Mouse (Mus musculus) liver, postnatal 0 days (tissue): ENCODE data around the gene BC024978. TPM values are rescaled to one million over a fixed set of nuclear protein-coding genes. Genes with fewer than 3 reads are reported as not detected.

Experiments used
- ATAC-seq: fragments of 200-750 bp; cut with Nextera tagmentation; 2 replicates; pipeline ENCODE4 v1.8.0; 2017; ENCODE audit warnings: mild to moderate bottlenecking, moderate library complexity
- DNase-seq: peaks from one replicate; pipeline ENCODE4 v3.0.0-alpha.2; 2016
- H3K27ac ChIP-seq: fragments of 300-500 bp; sonication (generic); 2 replicates; pipeline ENCODE4 v1.5.1; 2014; ENCODE audit warnings: antibody characterized with exemption, moderate library complexity, mild to moderate bottlenecking, low read depth
- H3K27me3 ChIP-seq: fragments of 300-500 bp; sonication (generic); 2 replicates; pipeline ENCODE4 v1.6.1; 2014; ENCODE audit warnings: low read length, control low read depth, mixed read lengths; ENCODE audit not compliant: insufficient read depth
- H3K36me3 ChIP-seq: fragments of 300-500 bp; sonication (generic); replicated peaks from 2 replicates; pipeline ENCODE4 v1.6.1; 2014; ENCODE audit warnings: mild to moderate bottlenecking, control low read depth, low read length, moderate library complexity, mixed read lengths; ENCODE audit not compliant: insufficient read depth
- H3K4me1 ChIP-seq: fragments of 300-500 bp; sonication (generic); 2 replicates; pipeline ENCODE4 v1.6.1; 2014; ENCODE audit warnings: antibody characterized with exemption, mild to moderate bottlenecking, control low read depth; ENCODE audit not compliant: insufficient read depth
- H3K4me2 ChIP-seq: fragments of 300-500 bp; sonication (generic); 2 replicates; pipeline ENCODE4 v1.6.1; 2014; ENCODE audit warnings: low read depth, mild to moderate bottlenecking, low read length, moderate library complexity, mixed read lengths
- H3K4me3 ChIP-seq: fragments of 300-500 bp; sonication (generic); 2 replicates; pipeline ENCODE4 v1.5.1; 2014; ENCODE audit warnings: low read depth, low read length
- H3K9ac ChIP-seq: fragments of 300-500 bp; sonication (generic); replicated peaks from 2 replicates; pipeline ENCODE4 v1.6.1; 2014; ENCODE audit warnings: mild to moderate bottlenecking, moderate library complexity
- H3K9me3 ChIP-seq: fragments of 300-500 bp; sonication (generic); 2 replicates; pipeline ENCODE4 v1.6.1; 2016; ENCODE audit warnings: mild to moderate bottlenecking, control low read depth, low read length, mixed read lengths
- CTCF ChIP-seq: sonication (generic); IDR thresholded peaks from 2 replicates; pipeline ENCODE4 v1.5.1; 2016; ENCODE audit warnings: antibody characterized with exemption, low read depth
- EP300 ChIP-seq: IDR thresholded peaks from 2 replicates; pipeline ENCODE4 v1.6.1; 2016; ENCODE audit warnings: antibody characterized with exemption, low read depth, mild to moderate bottlenecking
- WGBS: fragments of 180-500 bp; shearing (Covaris S2); extraction: QIAGEN DNeasy Blood & Tissue Kit; methylation state at CpG from one replicate; pipeline ENCODE4 v1.1.7; 2014; ENCODE audit not compliant: insufficient replicate concordance; 5-methylcytosine and 5-hydroxymethylcytosine counted together
- polyA plus RNA-seq: library from polyadenylated mRNA; unstranded; fragments of >200 nt; fragmentation: Nextera tagmentation; extraction: Ambion mirVana; gene quantifications from 2 replicates; pipeline ENCODE4 v1.2.1, GENCODE M21; 2015

The BC024978 gene
- polyA plus RNA-seq, 1 experiment from 2014 or later, result 1.00 TPM

- WGBS, result 85% methylated on average over 15 of the region's 15 CpGs
These were observed 21.1 kb upstream of the BC024978 start for GRCm38 (mm10) chr7:27174496-27174895.

GRCm38 (mm10) chr7:27174896-27175295 lies 20.7 kb upstream of the BC024978 start:
- DNase-seq (no peak), ATAC-seq (no peak)
- H3K4me3 ChIP-seq, result no peak overlapping the region
- H3K4me2 ChIP-seq, result no peak overlapping the region
- TF ChIP-seq CTCF (no peak), EP300 (no peak)
- 85% methylated on average over 7 of the region's 7 CpGs for WGBS
- H3K9ac ChIP-seq, result no peak overlapping the region
- peaks cover 22% of the 10 kb centered on the region for H3K36me3 ChIP-seq
- peaks cover 16% of the 10 kb centered on the region for H3K4me1 ChIP-seq
- no peaks in the 10 kb centered on the region for H3K9me3 ChIP-seq
- H3K27me3 ChIP-seq, result no peaks in the 10 kb centered on the region
- H3K27ac ChIP-seq, result no peak overlapping the region

More at GRCm38 (mm10) chr7:27174496-27174895, 21.1 kb upstream of the BC024978 start:
- H3K9ac ChIP-seq, result no peak overlapping the region
- no peak for ATAC-seq
- H3K4me1 ChIP-seq, result peaks cover 12% of the 10 kb centered on the region
- no peak overlapping the region for H3K4me3 ChIP-seq
- no peak for DNase-seq
- H3K4me2 ChIP-seq, result no peak overlapping the region
- no peaks in the 10 kb centered on the region for H3K9me3 ChIP-seq
- peaks cover 22% of the 10 kb centered on the region for H3K36me3 ChIP-seq
- TF ChIP-seq CTCF, result no peak
- H3K27me3 ChIP-seq, result no peaks in the 10 kb centered on the region
- no peak overlapping the region for H3K27ac ChIP-seq

DNA sequence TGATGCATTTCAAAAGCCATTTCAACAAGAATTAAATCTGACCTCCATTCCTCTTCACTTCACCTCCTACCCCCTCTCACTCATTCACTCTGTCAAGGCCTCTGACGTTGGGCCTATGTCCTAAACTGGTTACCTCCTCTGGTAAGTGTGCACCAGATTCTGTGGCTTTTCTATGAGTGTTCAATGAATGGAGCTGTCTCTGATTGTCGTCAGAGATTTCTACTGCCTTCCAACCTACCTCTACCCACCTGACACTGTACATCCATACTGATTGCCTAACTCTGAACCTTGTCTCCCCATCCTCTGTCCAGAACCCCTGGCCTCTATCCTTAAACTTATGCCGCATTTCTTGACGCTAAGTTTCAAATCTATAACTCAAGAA lies 17.6 kb upstream of the BC024978 start:
- H3K9ac ChIP-seq, result peak overlapping the region; percentile 63; the same call in 1 of the 2 replicates
- H3K4me3 ChIP-seq, result peak overlapping the region; percentile 67
- no peak; the same call in 1 of the 2 replicates for TF ChIP-seq EP300
- no peak for TF ChIP-seq CTCF
- ATAC-seq (peak; percentile 27), DNase-seq (no peak)
- H3K4me1 ChIP-seq, result peaks cover 21% of the 10 kb centered on the region
- H3K9me3 ChIP-seq, result no peaks in the 10 kb centered on the region
- peak overlapping the region; percentile 87 for H3K27ac ChIP-seq
- peak overlapping the region; percentile 73 for H3K4me2 ChIP-seq
- 20% methylated on average over 4 of the region's 4 CpGs for WGBS
- peaks cover 9% of the 10 kb centered on the region; the same call in 1 of the 2 replicates for H3K36me3 ChIP-seq
- no peaks in the 10 kb centered on the region for H3K27me3 ChIP-seq

- peak within 1 kb of the TSS; percentile 73 for H3K4me2 ChIP-seq
- H3K27me3 ChIP-seq, result no peaks in the 10 kb centered on the region
- under 1% methylated on average over 51 of the region's 53 CpGs for WGBS
These were observed 17.0 kb upstream of the BC024978 start, which contains the start of gene Rab4b for GRCm38 (mm10) chr7:27178324-27179216. Gene Rab4b (minus strand): TSS chr7:27178896.

DNA sequence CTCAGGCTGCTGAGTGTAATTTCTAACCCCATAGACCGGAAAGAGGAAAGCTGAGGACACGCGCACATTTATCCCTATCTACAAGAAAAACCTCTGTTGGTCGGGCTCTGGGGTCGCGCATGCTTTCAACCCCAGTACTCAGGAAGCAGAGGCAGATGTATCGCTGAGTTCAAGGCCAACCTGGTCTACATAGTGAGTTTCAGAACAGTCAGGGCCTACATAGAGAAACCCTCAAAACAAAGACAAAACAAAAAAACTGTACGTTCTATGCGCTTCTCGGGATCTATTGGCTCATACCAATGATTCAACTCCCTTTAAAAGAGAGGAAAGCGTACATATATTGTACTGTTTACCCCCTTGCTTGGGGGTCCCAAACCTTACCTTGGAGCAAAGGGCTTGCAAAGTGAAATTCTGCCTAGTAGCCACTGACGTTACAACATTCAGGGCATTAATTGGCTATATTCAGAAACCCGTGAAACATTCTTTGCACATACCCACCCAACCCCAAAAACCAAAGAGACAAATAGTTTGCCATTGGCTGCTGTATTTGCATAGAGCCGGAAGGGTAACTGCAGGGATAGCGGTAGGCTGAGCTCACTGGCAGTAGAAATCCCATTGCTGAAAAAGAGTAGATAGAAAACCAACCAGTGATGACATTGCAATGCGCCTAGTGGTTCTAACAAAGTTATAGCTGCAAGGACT lies 16.2 kb upstream of the BC024978 start:
- Histone ChIP-seq H3K4me3 (peak overlapping the region; percentile 67), H3K9me3 (no peaks in the 10 kb centered on the region), H3K4me2 (peak overlapping the region; percentile 73), H3K4me1 (peaks cover 21% of the 10 kb centered on the region), H3K27ac (peak overlapping the region; percentile 87; the same call in 1 of the 2 replicates), H3K27me3 (no peaks in the 10 kb centered on the region), H3K36me3 (peaks cover 6% of the 10 kb centered on the region), H3K9ac (no peak overlapping the region)
- ATAC-seq (no peak), DNase-seq (no peak)
- WGBS, result 43% methylated on average over 16 of the region's 16 CpGs
- TF ChIP-seq CTCF (no peak), EP300 (no peak)

More at GRCm38 (mm10) chr7:27178324-27179216, 17.0 kb upstream of the BC024978 start, which contains the start of gene Rab4b:
- peak within 1 kb of the TSS; percentile 67 for H3K4me3 ChIP-seq
- peak within 1 kb of the TSS; percentile 87 for H3K27ac ChIP-seq
- TF ChIP-seq EP300 (peak; percentile 50; the same call in 1 of the 2 replicates), CTCF (peak; percentile 74)
- peaks cover 21% of the 10 kb centered on the region for H3K4me1 ChIP-seq
- 0 out of 2 replicates have a peak, but pooled peaks cover 7% of the 10 kb centered on the region for H3K36me3 ChIP-seq
- DNase-seq (peak; percentile 99), ATAC-seq (peak; percentile 94)
- H3K9me3 ChIP-seq, result no peaks in the 10 kb centered on the region
- peak within 1 kb of the TSS; percentile 63 for H3K9ac ChIP-seq

GRCm38 (mm10) chr7:27180036-27180435 lies 15.5 kb upstream of the BC024978 start:
- ATAC-seq (no peak), DNase-seq (peak; percentile 71)
- H3K4me2 ChIP-seq, result peak overlapping the region; percentile 0; the same call in 1 of the 2 replicates
- WGBS, result 56% methylated on average over 5 of the region's 5 CpGs
- peak overlapping the region; percentile 87; the same call in 1 of the 2 replicates for H3K27ac ChIP-seq
- no peaks in the 10 kb centered on the region for H3K9me3 ChIP-seq
- no peak overlapping the region for H3K4me3 ChIP-seq
- H3K9ac ChIP-seq, result no peak overlapping the region
- peaks cover 4% of the 10 kb centered on the region for H3K36me3 ChIP-seq
- TF ChIP-seq EP300, result no peak
- no peak for TF ChIP-seq CTCF
- peaks cover 21% of the 10 kb centered on the region for H3K4me1 ChIP-seq
- H3K27me3 ChIP-seq, result no peaks in the 10 kb centered on the region
